Mouse (Mus musculus) neural tube, embryonic 14.5 days (tissue): ENCODE data around the gene Coil. TPM values are rescaled to one million over a fixed set of nuclear protein-coding genes. Genes with fewer than 3 reads are reported as not detected.

Experiments used
- ATAC-seq: fragments of 200-750 bp; cut with Nextera tagmentation; 2 replicates; pipeline ENCODE4 v1.8.0; 2017; ENCODE audit warnings: low read depth, mild to moderate bottlenecking, moderate TSS enrichment, moderate library complexity
- H3K27ac ChIP-seq: fragments of 300-500 bp; sonication (generic); 2 replicates; pipeline ENCODE4 v1.5.1; 2014; ENCODE audit warnings: low read depth, mild to moderate bottlenecking, control low read depth, low read length, moderate library complexity, mixed read lengths
- H3K27me3 ChIP-seq: fragments of 300-500 bp; sonication (generic); 2 replicates; pipeline ENCODE4 v1.6.1; 2014; ENCODE audit warnings: low read length; ENCODE audit not compliant: control insufficient read depth, insufficient read depth
- H3K36me3 ChIP-seq: fragments of 300-500 bp; sonication (generic); 2 replicates; pipeline ENCODE4 v1.6.1; 2014; ENCODE audit warnings: low read length, mixed read lengths; ENCODE audit not compliant: control insufficient read depth, insufficient read depth
- H3K4me1 ChIP-seq: fragments of 300-500 bp; sonication (generic); 2 replicates; pipeline ENCODE4 v1.6.1; 2014; ENCODE audit warnings: low read length; ENCODE audit not compliant: control insufficient read depth, insufficient read depth
- H3K4me2 ChIP-seq: fragments of 300-500 bp; sonication (generic); 2 replicates; pipeline ENCODE4 v1.6.1; 2014; ENCODE audit warnings: mild to moderate bottlenecking, low read depth, low read length, control low read depth
- H3K4me3 ChIP-seq: fragments of 300-500 bp; sonication (generic); 2 replicates; pipeline ENCODE4 v1.5.1; 2014; ENCODE audit warnings: low read depth, low read length, control low read depth, mixed read lengths
- H3K9ac ChIP-seq: fragments of 300-500 bp; sonication (generic); replicated peaks from 2 replicates; pipeline ENCODE4 v1.6.1; 2014; ENCODE audit warnings: low read depth, mild to moderate bottlenecking, control low read depth, low read length, mixed read lengths
- H3K9me3 ChIP-seq: fragments of 300-500 bp; sonication (generic); 2 replicates; pipeline ENCODE4 v1.6.1; 2016; ENCODE audit warnings: low read length; ENCODE audit not compliant: control insufficient read depth
- WGBS: fragments of 180-500 bp; shearing (Covaris S2); extraction: QIAGEN DNeasy Blood & Tissue Kit; methylation state at CpG from one replicate; pipeline ENCODE4 v1.1.7; 2014; 5-methylcytosine and 5-hydroxymethylcytosine counted together
- polyA plus RNA-seq: library from polyadenylated mRNA; unstranded; fragments of >200 nt; fragmentation: Nextera tagmentation; extraction: Ambion mirVana; gene quantifications from 2 replicates; pipeline ENCODE4 v1.2.1, GENCODE M21; 2014

The Coil gene
- polyA plus RNA-seq, 1 experiment from 2014 or later, result 17.0 TPM

- peak within 1 kb of the TSS; percentile 44 for H3K4me2 ChIP-seq
- WGBS, result 5% methylated on average over 34 of the region's 34 CpGs
- 0 out of 2 replicates have a peak, but pooled peaks cover 5% of the 10 kb centered on the region for H3K4me1 ChIP-seq
- no peak within 1 kb of the TSS for H3K27ac ChIP-seq
- H3K36me3 ChIP-seq, result no peaks in the 10 kb centered on the region
- peak; percentile 95 for ATAC-seq
- no peaks in the 10 kb centered on the region for H3K27me3 ChIP-seq
- peak within 1 kb of the TSS; percentile 3 for H3K9ac ChIP-seq
- H3K4me3 ChIP-seq, result peak within 1 kb of the TSS; percentile 39
- no peaks in the 10 kb centered on the region for H3K9me3 ChIP-seq
These were observed 14.7 kb upstream of the Coil start, which contains the start of gene Scpep1 for GRCm38 (mm10) chr11:88955217-88955969. Gene Scpep1, minus strand, starts transcription at chr11:88955465.

GRCm38 (mm10) chr11:88958851-88959250 is 11.2 kb upstream of the Coil start:
- H3K36me3 ChIP-seq, result no peaks in the 10 kb centered on the region
- H3K4me2 ChIP-seq, result no peak overlapping the region
- H3K9me3 ChIP-seq, result no peaks in the 10 kb centered on the region
- H3K27ac ChIP-seq, result no peak overlapping the region
- WGBS, result 85% methylated on average over 3 of the region's 3 CpGs
- no peak for ATAC-seq
- no peak overlapping the region for H3K4me3 ChIP-seq
- H3K4me1 ChIP-seq, result 0 out of 2 replicates have a peak, but pooled peaks cover 5% of the 10 kb centered on the region
- H3K9ac ChIP-seq, result no peak overlapping the region
- H3K27me3 ChIP-seq, result no peaks in the 10 kb centered on the region

- no peak within 1 kb of the TSS for H3K4me2 ChIP-seq
- no peaks in the 10 kb centered on the region for H3K36me3 ChIP-seq
- H3K4me3 ChIP-seq, result no peak within 1 kb of the TSS
- 96% methylated on average over 2 of the region's 3 CpGs for WGBS
- H3K4me1 ChIP-seq, result no peaks in the 10 kb centered on the region
- no peaks in the 10 kb centered on the region for H3K9me3 ChIP-seq
- no peak within 1 kb of the TSS for H3K9ac ChIP-seq
- H3K27ac ChIP-seq, result no peak within 1 kb of the TSS
- no peak for ATAC-seq
- H3K27me3 ChIP-seq, result no peaks in the 10 kb centered on the region
These were observed 3.1 kb upstream of the Coil start, which contains the start of gene Elobl for GRCm38 (mm10) chr11:88966881-88967361. Gene Elobl, minus strand, starts transcription at chr11:88966931.

GRCm38 (mm10) chr11:88973776-88974701 is 4.0 kb downstream of the Coil start:
- Histone ChIP-seq H3K4me3 (peak overlapping the region; percentile 64), H3K9me3 (no peaks in the 10 kb centered on the region), H3K4me2 (peak overlapping the region; percentile 65), H3K36me3 (no peaks in the 10 kb centered on the region), H3K27me3 (no peaks in the 10 kb centered on the region), H3K4me1 (peaks cover 2% of the 10 kb centered on the region; the same call in 1 of the 2 replicates), H3K9ac (peak overlapping the region; percentile 67), H3K27ac (peak overlapping the region; percentile 93)
- peak; percentile 91 for ATAC-seq
- WGBS, result 2% methylated on average over 60 of the region's 62 CpGs

- H3K4me1 ChIP-seq, result peaks cover 2% of the 10 kb centered on the region; the same call in 1 of the 2 replicates
- H3K9me3 ChIP-seq, result no peaks in the 10 kb centered on the region
- no peak overlapping the region for H3K4me2 ChIP-seq
- WGBS, result 84% methylated on average over 2 of the region's 2 CpGs
- no peaks in the 10 kb centered on the region for H3K27me3 ChIP-seq
- no peak overlapping the region for H3K9ac ChIP-seq
- no peak for ATAC-seq
- H3K36me3 ChIP-seq, result peaks cover under 1% of the 10 kb centered on the region; the same call in 1 of the 2 replicates
- no peak overlapping the region for H3K4me3 ChIP-seq
- H3K27ac ChIP-seq, result no peak overlapping the region
These were observed 6.3 kb downstream of the Coil start for GRCm38 (mm10) chr11:88976320-88976719.

- Histone ChIP-seq H3K4me3 (no peak overlapping the region), H3K27ac (no peak overlapping the region), H3K9me3 (no peaks in the 10 kb centered on the region), H3K36me3 (peaks cover 2% of the 10 kb centered on the region; the same call in 1 of the 2 replicates), H3K4me1 (peaks cover 2% of the 10 kb centered on the region; the same call in 1 of the 2 replicates), H3K4me2 (no peak overlapping the region), H3K9ac (no peak overlapping the region), H3K27me3 (no peaks in the 10 kb centered on the region)
- 94% methylated on average over 5 of the region's 5 CpGs for WGBS
- ATAC-seq, result no peak
These were observed 7.1 kb downstream of the Coil start for GRCm38 (mm10) chr11:88977188-88977587.

- H3K27ac ChIP-seq, result no peak overlapping the region
- WGBS, result 94% methylated on average over 8 of the region's 8 CpGs
- H3K9ac ChIP-seq, result no peak overlapping the region
- peaks cover 13% of the 10 kb centered on the region for H3K36me3 ChIP-seq
- no peak overlapping the region for H3K4me3 ChIP-seq
- no peaks in the 10 kb centered on the region for H3K4me1 ChIP-seq
- no peak overlapping the region for H3K4me2 ChIP-seq
- ATAC-seq, result no peak
- H3K9me3 ChIP-seq, result no peaks in the 10 kb centered on the region
- H3K27me3 ChIP-seq, result no peaks in the 10 kb centered on the region
These were observed 11.3 kb downstream of the Coil start for GRCm38 (mm10) chr11:88981337-88981736.

- Histone ChIP-seq H3K36me3 (peaks cover 16% of the 10 kb centered on the region), H3K4me1 (no peaks in the 10 kb centered on the region), H3K4me3 (no peak overlapping the region), H3K4me2 (no peak overlapping the region), H3K27ac (no peak overlapping the region), H3K9ac (no peak overlapping the region), H3K9me3 (no peaks in the 10 kb centered on the region), H3K27me3 (no peaks in the 10 kb centered on the region)
- 88% methylated on average over 10 of the region's 10 CpGs for WGBS
- no peak for ATAC-seq
These were observed 16.6 kb downstream of the Coil start for GRCm38 (mm10) chr11:88986616-88987015.
